Mouse (Mus musculus) forebrain, embryonic 13.5 days (tissue): Measurements from ENCODE around the gene Cep128. TPM values are rescaled to one million over a fixed set of nuclear protein-coding genes. Genes with fewer than 3 reads are reported as not detected.

Experiments
- ATAC-seq: fragments of 200-750 bp; cut with Nextera tagmentation; 2 replicates; pipeline ENCODE4 v1.8.0; 2017
- H3K27ac ChIP-seq: fragments of 300-500 bp; sonication (generic); 2 replicates; pipeline ENCODE4 v1.5.1; 2015; ENCODE audit warnings: inconsistent platforms, mild to moderate bottlenecking, moderate library complexity
- H3K27me3 ChIP-seq: fragments of 300-500 bp; sonication (generic); 2 replicates; pipeline ENCODE4 v1.6.1; 2015; ENCODE audit warnings: mild to moderate bottlenecking, inconsistent platforms
- H3K36me3 ChIP-seq: fragments of 300-500 bp; sonication (generic); 2 replicates; pipeline ENCODE4 v1.6.1; 2015; ENCODE audit warnings: mild to moderate bottlenecking, inconsistent platforms; ENCODE audit not compliant: poor library complexity, severe bottlenecking
- H3K4me1 ChIP-seq: fragments of 300-500 bp; sonication (generic); 2 replicates; pipeline ENCODE4 v1.6.1; 2015; ENCODE audit warnings: inconsistent platforms
- H3K4me2 ChIP-seq: fragments of 300-500 bp; sonication (generic); 2 replicates; pipeline ENCODE4 v1.6.1; 2015; ENCODE audit warnings: inconsistent platforms, mild to moderate bottlenecking, moderate library complexity
- H3K4me3 ChIP-seq: fragments of 300-500 bp; sonication (generic); 2 replicates; pipeline ENCODE4 v1.5.1; 2015; ENCODE audit warnings: mild to moderate bottlenecking, inconsistent platforms
- H3K9ac ChIP-seq: fragments of 300-500 bp; sonication (generic); 2 replicates; pipeline ENCODE4 v1.6.1; 2015; ENCODE audit warnings: mild to moderate bottlenecking, inconsistent platforms
- H3K9me3 ChIP-seq: fragments of 300-500 bp; sonication (generic); replicated peaks from 2 replicates; pipeline ENCODE4 v1.6.1; 2016; ENCODE audit warnings: inconsistent platforms
- WGBS: fragments of 180-500 bp; shearing (Covaris S2); methylation state at CpG from one replicate; pipeline ENCODE4 v1.1.7; 2015; 5-methylcytosine and 5-hydroxymethylcytosine counted together
- polyA plus RNA-seq: library from polyadenylated mRNA; unstranded; fragments of >200 nt; fragmentation: Nextera tagmentation; extraction: Ambion mirVana; gene quantifications from 2 replicates; pipeline ENCODE4 v1.2.1, GENCODE M21; 2015

The Cep128 gene
- polyA plus RNA-seq, 1 experiment from 2014 or later, result 8.9 TPM

DNA sequence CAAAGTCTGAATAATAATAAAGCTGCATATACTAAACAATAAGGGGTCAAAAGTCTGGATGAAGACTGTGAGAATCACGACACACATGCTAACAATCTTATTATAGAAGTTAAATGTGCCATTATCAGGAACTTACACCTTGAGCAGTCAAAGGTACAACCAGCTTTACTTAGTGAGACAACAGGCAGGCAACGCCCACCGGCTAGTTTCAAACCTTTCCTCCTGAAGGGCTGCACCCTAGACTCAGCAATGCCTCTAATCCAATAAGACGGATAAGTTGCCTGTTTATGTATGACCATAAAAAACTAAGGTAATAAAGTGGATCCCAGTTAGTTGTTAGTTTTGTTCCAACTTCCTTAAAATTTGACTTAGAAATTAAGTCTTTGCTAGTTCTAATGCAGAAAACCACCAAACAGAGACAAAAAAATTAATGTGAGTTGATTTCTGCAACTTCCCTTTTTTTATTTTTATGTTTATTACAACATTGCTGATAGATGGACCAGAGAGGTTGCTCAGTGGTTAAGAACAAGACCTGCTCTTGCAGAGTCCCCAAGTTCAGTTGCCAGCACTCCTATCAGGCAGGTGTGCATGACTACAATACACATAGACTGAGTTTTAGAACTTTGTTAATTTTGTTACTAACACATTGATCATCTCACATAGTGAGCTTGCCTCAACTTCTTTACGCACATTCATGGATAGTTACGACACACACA lies 223.0 kb downstream of the Cep128 start:
- H3K27ac ChIP-seq, result no peak overlapping the region
- no peak overlapping the region for H3K4me3 ChIP-seq
- H3K9ac ChIP-seq, result no peak overlapping the region
- no peaks in the 10 kb centered on the region for H3K9me3 ChIP-seq
- no peaks in the 10 kb centered on the region for H3K36me3 ChIP-seq
- no peaks in the 10 kb centered on the region for H3K27me3 ChIP-seq
- WGBS, result 90% methylated on average over 6 of the region's 6 CpGs
- H3K4me2 ChIP-seq, result no peak overlapping the region
- H3K4me1 ChIP-seq, result no peaks in the 10 kb centered on the region
- ATAC-seq, result no peak

DNA sequence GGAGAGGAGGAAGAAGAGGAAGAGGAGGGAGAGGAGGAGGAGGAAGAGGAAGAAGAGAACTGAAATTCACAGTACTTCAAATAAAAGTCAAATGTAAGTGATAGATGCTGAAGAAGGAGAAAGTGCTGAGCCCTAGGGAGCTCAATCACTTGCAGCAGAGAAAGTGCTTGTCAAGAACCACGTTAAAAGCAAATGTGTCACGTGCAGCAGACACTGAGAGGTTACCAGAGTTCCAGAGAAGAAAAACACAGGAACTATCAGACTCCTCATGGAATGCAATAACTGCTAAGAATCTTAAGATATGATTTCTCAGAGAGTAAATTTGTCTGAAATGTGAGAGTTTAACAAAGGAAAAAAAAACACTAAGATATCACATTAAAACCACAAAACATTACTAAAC lies 225.7 kb downstream of the Cep128 start:
- H3K9me3 ChIP-seq, result no peaks in the 10 kb centered on the region
- H3K36me3 ChIP-seq, result no peaks in the 10 kb centered on the region
- no peak overlapping the region for H3K4me2 ChIP-seq
- WGBS, result 67% methylated on average over 2 of the region's 2 CpGs
- ATAC-seq, result no peak
- no peaks in the 10 kb centered on the region for H3K27me3 ChIP-seq
- no peak overlapping the region for H3K9ac ChIP-seq
- no peak overlapping the region for H3K27ac ChIP-seq
- H3K4me3 ChIP-seq, result no peak overlapping the region
- H3K4me1 ChIP-seq, result no peaks in the 10 kb centered on the region

DNA sequence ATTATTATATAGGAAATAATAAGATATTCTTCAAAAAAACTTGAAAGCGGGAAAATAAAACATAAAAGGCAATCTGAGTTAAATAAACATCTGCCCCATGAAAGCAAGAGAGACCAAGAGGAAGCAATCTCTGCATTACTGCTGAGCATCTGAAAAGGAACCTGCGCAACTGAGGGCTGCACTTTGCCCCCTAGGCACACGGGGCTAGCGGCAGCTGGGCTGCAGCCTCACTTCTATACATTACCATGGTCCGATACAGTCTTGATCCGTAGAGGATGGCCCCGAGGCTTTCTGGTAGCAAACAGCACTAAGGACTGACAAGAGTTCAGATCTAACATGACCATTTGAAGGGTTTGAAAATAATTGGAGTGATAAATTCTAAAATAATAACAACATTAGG lies 230.2 kb downstream of the Cep128 start:
- no peak overlapping the region for H3K27ac ChIP-seq
- no peak overlapping the region for H3K4me2 ChIP-seq
- no peaks in the 10 kb centered on the region for H3K9me3 ChIP-seq
- no peak overlapping the region for H3K9ac ChIP-seq
- ATAC-seq, result no peak
- H3K27me3 ChIP-seq, result no peaks in the 10 kb centered on the region
- no peak overlapping the region for H3K4me3 ChIP-seq
- no peaks in the 10 kb centered on the region for H3K4me1 ChIP-seq
- WGBS, result 89% methylated on average over 7 of the region's 7 CpGs
- no peaks in the 10 kb centered on the region for H3K36me3 ChIP-seq

DNA sequence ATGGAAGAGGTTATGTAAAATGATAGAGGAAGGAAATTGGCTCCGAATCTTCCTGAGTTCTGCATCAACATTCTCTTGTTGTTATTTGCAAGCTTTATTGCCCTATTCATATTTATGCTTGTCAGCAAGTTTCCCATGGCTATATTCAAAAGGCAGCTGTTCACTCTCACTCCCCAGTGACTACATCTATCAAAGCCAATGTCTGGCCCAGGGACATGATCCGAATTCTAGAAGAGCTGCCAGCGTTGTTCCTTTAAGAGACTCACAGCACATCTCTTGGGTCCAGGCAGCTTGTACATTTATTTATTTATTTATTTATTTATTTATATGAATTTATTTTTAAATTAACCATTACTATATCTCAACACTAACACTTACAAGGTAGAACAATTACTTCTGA lies 235.1 kb downstream of the Cep128 start:
- Histone ChIP-seq H3K9ac (no peak overlapping the region), H3K4me2 (no peak overlapping the region), H3K36me3 (no peaks in the 10 kb centered on the region), H3K4me1 (no peaks in the 10 kb centered on the region), H3K27ac (no peak overlapping the region), H3K9me3 (no peaks in the 10 kb centered on the region), H3K27me3 (no peaks in the 10 kb centered on the region), H3K4me3 (no peak overlapping the region)
- ATAC-seq, result no peak
- 89% methylated on average over 3 of the region's 3 CpGs for WGBS

DNA sequence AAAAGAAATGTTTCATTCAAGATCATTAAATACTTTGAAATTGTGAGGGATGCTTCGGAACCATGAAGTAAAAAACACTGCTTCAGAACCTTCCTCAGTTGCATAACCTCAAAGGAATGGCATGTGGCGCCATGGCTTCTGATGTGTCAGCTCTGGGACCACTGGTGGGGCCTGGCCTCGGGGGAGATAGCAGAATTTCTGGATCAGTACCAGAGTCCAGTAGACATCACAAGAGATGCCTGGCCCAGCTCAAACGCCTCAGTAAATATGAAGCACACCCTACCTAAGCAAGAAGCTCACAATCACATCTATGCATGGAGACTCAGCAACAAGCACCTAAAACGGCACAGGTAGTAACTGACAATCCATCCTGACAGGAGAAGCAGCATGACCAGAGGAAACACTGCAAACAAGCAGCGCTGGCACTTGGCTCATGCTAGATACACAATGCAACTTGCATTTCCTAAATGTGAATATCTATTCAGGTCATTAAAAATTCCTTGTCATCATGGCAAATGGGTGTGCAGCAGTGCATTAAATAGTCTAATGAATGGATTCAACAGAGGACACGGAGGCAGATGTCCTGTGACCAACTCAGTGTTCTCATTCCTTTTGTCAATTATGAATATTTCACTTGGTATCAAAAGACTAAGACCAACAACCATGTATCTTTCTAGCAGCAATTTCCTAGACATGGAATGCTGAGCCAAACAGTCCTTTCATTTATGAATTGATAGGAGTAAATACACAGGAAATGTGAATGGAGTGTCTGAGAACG lies 249.3 kb downstream of the Cep128 start:
- Histone ChIP-seq H3K27ac (no peak overlapping the region), H3K9me3 (no peaks in the 10 kb centered on the region), H3K9ac (no peak overlapping the region), H3K4me2 (no peak overlapping the region), H3K36me3 (no peaks in the 10 kb centered on the region), H3K27me3 (no peaks in the 10 kb centered on the region), H3K4me3 (no peak overlapping the region), H3K4me1 (peaks cover 6% of the 10 kb centered on the region; the same call in 1 of the 2 replicates)
- peak; percentile 30; the same call in 1 of the 2 replicates for ATAC-seq
- 71% methylated on average over 8 of the region's 8 CpGs for WGBS

DNA sequence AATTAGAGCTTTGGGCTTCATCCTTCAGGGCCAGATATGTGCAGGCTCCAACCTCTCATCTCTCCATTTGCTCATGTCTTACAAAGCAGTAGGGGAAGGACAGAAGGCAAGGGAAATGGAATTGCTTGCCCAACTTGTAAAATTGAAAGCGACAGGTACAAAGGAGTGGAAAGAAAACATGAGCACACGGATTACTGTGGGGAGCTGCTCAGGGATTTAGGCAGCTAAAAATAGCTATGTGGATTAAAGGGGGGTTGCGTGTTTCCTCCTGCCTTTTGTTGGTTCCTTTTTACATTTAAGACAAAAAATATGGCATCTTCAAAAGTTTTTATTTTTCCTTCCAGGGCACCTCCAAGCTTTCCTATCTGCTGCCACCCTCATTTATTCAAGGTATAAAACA lies 269.2 kb downstream of the Cep128 start:
- H3K27ac ChIP-seq, result no peak overlapping the region
- H3K36me3 ChIP-seq, result no peaks in the 10 kb centered on the region
- no peak for ATAC-seq
- H3K9me3 ChIP-seq, result no peaks in the 10 kb centered on the region
- no peak overlapping the region for H3K4me2 ChIP-seq
- no peak overlapping the region for H3K4me3 ChIP-seq
- no peaks in the 10 kb centered on the region for H3K4me1 ChIP-seq
- 72% methylated on average over 3 of the region's 3 CpGs for WGBS
- H3K27me3 ChIP-seq, result no peaks in the 10 kb centered on the region
- H3K9ac ChIP-seq, result no peak overlapping the region

DNA sequence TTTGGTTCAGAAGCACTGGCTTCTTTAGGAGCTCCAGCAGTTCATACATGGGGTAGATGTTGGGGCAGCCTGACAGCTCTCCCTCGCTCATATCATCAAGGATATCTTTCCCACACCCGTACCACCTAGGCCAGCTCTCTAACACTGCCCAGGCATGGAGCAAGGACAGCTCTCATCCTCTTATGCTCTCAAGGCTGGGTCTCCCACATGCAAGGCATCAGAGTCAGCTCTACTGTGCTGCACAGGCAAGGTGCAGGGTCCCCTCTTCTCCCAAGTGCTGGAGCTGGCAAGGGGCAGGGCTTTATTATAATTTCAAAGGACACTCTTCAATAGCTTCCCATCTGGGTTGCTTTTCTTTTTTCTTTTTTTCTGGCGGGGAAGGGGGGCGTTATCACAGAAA lies 280.9 kb downstream of the Cep128 start:
- no peak overlapping the region for H3K4me2 ChIP-seq
- no peaks in the 10 kb centered on the region for H3K27me3 ChIP-seq
- WGBS, result 62% methylated on average over 4 of the region's 4 CpGs
- no peaks in the 10 kb centered on the region for H3K9me3 ChIP-seq
- no peak overlapping the region for H3K27ac ChIP-seq
- H3K9ac ChIP-seq, result no peak overlapping the region
- H3K36me3 ChIP-seq, result no peaks in the 10 kb centered on the region
- peaks cover 2% of the 10 kb centered on the region; the same call in 1 of the 2 replicates for H3K4me1 ChIP-seq
- H3K4me3 ChIP-seq, result no peak overlapping the region
- ATAC-seq, result no peak

DNA sequence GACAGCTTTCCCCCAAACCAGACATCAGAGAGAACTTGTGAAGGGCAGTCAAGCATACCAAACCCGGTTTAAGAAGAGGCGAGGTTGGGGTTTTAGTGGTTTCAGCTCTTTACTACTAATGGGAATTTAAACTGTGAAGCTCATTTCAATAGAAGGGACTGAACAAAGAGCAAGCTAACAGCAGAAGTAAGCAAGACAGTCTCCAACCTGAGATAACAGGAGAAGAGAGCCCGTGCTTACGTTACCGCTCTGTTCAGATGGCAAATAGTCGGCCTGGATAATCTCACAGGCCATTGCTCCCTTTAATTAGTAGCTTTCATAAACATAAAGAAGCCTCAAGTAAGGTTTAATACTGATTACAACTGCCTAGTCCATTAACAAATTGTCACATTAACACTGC lies 286.3 kb downstream of the Cep128 start:
- Histone ChIP-seq H3K27ac (no peak overlapping the region), H3K9ac (no peak overlapping the region), H3K27me3 (no peaks in the 10 kb centered on the region), H3K9me3 (no peaks in the 10 kb centered on the region), H3K36me3 (no peaks in the 10 kb centered on the region), H3K4me3 (no peak overlapping the region), H3K4me1 (peaks cover 10% of the 10 kb centered on the region), H3K4me2 (no peak overlapping the region)
- 11% methylated on average over 6 of the region's 6 CpGs for WGBS
- peak; percentile 33; the same call in 1 of the 2 replicates for ATAC-seq

DNA sequence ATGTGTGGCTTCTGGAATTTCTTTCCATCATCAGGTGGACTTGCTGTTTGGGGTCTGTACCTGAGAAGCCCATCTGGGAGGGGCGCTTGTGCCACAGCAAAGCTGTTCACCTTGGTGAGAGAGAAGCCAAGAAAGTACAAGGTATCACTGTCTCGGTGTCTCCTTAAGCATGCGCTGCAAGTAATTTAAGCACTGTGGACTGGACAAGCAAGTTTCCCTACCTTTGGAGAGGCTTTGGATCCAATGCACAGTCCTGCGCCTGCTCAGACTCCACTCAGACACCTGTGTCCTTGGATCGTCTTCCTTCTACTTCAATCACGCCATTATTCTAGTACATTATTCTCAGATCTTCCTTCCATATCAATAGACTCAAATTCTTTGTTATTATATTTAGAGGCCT lies 288.0 kb downstream of the Cep128 start:
- H3K9ac ChIP-seq, result no peak overlapping the region
- no peak for ATAC-seq
- no peaks in the 10 kb centered on the region for H3K9me3 ChIP-seq
- H3K4me3 ChIP-seq, result no peak overlapping the region
- H3K27ac ChIP-seq, result no peak overlapping the region
- no peak overlapping the region for H3K4me2 ChIP-seq
- peaks cover 10% of the 10 kb centered on the region for H3K4me1 ChIP-seq
- H3K27me3 ChIP-seq, result no peaks in the 10 kb centered on the region
- H3K36me3 ChIP-seq, result no peaks in the 10 kb centered on the region
- 91% methylated on average over 6 of the region's 6 CpGs for WGBS

DNA sequence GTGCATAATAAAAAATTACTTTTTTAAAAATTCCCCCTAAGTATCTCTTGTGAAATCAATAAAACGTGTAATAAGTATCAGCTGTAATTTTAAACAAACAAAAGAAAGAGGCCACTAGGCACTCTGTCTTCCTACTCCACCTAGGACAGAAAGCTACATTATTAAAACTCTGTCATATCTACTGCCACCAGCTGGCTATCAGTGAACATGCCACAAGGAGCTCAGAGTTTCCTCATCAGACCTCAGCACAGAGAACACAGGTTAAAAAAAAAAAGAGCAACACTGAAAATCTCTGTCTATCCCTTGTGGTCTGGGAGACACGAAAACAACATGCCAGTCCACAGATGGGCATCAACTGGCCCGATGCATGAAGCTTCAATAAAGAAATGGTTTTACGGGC lies 295.9 kb downstream of the Cep128 start:
- no peak for ATAC-seq
- H3K4me1 ChIP-seq, result no peaks in the 10 kb centered on the region
- H3K36me3 ChIP-seq, result no peaks in the 10 kb centered on the region
- no peak overlapping the region for H3K4me3 ChIP-seq
- WGBS, result 87% methylated on average over 4 of the region's 4 CpGs
- H3K27me3 ChIP-seq, result no peaks in the 10 kb centered on the region
- no peaks in the 10 kb centered on the region for H3K9me3 ChIP-seq
- no peak overlapping the region for H3K4me2 ChIP-seq
- H3K27ac ChIP-seq, result no peak overlapping the region
- no peak overlapping the region for H3K9ac ChIP-seq

DNA sequence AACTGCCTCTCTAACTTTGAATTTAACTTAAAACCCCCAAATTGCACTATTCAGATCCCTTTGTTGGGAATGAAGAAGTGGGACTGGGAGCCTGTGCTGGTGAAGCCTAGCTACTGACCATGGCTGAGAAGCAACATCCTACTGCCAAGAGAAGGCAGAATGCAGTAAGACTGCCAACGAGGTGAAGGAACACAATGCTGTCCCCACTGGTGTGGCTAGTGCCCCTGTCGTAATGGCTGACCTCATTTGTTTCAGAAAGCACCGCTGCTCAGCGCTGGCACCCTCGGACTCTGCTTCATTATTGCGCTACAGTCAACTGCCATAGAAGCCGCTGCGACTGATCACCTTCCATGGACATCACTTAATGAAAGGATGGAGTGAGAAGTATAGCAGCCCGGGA lies 298.2 kb downstream of the Cep128 start:
- H3K9me3 ChIP-seq, result no peaks in the 10 kb centered on the region
- no peaks in the 10 kb centered on the region for H3K27me3 ChIP-seq
- H3K27ac ChIP-seq, result no peak overlapping the region
- H3K4me2 ChIP-seq, result no peak overlapping the region
- no peaks in the 10 kb centered on the region for H3K36me3 ChIP-seq
- H3K4me1 ChIP-seq, result no peaks in the 10 kb centered on the region
- WGBS, result 85% methylated on average over 9 of the region's 9 CpGs
- no peak for ATAC-seq
- H3K9ac ChIP-seq, result no peak overlapping the region
- H3K4me3 ChIP-seq, result no peak overlapping the region

DNA sequence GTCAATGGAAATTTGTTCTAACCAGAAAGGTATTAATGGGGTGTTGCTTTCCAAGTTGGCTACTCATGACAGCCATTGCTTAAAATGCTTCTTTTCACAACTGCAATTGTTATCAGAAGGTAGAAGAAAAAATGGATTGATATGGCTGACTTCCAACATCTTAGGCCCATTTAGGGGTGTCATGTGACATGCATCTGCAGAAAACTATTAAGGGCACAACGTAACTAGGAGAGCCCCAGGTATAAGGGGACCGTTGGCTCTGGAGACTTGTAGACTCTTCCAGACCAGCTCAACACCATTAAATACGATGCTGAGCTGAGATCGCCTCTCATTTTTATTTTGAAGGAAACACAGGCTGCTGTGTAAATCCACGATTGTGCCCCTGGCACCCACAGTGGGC lies 308.6 kb downstream of the Cep128 start:
- no peaks in the 10 kb centered on the region for H3K4me1 ChIP-seq
- no peak overlapping the region for H3K4me2 ChIP-seq
- no peak overlapping the region for H3K27ac ChIP-seq
- no peak overlapping the region for H3K4me3 ChIP-seq
- WGBS, result 97% methylated on average over 5 of the region's 5 CpGs
- ATAC-seq, result no peak
- H3K9ac ChIP-seq, result no peak overlapping the region
- H3K9me3 ChIP-seq, result no peaks in the 10 kb centered on the region
- H3K36me3 ChIP-seq, result no peaks in the 10 kb centered on the region
- H3K27me3 ChIP-seq, result no peaks in the 10 kb centered on the region
